Mouse (Mus musculus): ENCODE measurements around the gene Nup107.
"Not testable (repeated sequence)": the region's sequence is repeated elsewhere in the genome, so short reads cannot be mapped to it uniquely, and the experiment has no call there.

Gene Nup107

DNA sequence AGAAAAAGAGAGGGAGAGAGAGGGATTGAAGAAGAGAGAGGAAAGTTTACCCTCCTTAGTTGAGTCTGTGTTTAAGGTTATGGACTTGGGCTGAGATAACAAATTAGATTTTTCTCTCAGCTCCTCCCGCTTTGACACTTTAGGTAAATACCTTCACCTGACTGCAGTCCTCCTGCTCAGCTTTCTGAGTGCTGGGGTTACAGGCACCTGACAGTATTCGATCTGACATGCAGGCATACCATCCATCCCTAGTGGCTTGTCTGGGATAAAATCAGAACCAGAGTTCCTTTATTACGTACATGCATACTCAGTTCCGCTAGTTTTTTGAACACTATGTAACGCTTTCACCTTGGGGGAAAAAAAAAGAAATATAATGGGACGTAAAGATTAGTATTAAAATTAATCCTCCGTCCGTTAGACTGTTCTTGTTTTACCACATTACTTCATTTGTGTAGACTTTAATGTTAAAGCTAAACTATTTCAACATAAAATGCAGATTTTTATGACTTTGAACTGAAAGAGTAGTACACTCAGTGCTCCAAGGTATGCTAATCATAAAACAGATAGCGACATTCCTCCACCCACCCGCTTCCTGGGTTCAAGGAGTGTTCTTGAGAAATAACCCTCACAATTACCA, 43.3 kb downstream of the Nup107 start:
- no peak for DNase-seq

DNA sequence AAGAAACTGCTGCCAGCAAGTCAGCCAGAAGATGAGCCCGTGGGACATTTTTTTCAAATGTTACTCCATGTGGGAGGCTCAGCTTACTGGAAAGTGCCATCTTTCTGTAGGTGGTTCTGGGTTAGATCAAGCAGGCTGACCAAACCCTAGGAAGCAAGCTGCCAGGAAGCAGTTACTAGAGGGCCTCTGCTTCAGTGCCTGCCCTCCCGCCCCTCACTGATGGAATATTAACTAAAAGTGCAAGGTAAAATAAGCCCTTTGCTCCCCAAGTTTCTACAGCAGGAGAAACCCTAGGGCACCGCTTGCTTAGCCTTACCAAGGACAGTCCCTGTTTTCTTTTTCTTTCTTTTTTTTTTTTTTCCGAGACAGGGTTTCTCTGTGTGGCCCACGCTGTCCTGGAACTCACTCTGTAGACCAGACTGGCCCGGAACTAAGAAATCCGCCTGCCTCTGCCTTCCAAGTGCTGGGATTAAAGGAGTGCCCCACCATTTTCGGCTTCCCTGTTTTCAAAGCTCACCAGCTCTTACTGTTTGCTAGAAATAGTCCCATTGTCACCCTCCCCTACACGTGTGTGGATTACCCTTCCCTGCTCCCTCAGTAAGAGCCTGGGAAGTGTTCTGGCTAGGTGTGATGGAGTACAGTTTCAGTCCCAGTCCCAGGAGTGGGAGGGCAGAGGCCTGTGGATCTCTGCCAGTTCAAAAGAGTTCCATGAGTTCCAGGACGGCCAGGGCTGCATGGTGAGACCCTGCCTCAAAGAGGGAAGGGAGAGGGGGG, 44.0 kb downstream of the Nup107 start:
- no peak for DNase-seq

DNA sequence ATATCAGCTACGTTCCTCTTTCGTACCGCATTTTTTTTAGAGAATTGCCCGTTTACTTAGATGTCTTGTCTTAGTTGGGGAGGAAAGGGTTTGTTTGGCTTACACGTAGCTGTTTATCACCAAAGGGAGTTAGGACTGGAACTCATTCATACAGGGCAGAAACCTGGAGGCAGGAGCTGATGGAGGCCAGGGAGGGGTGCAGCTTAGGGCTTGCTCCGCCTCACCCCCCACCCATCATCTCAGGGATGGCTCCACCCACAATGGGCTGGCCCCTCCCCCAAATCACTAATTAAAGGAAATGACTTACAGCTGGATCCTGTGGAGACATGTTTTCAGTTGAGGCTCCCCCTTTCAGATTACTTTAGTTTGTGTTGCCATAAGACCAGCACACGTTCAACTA, 44.8 kb downstream of the Nup107 start:
- DNase-seq = no peak

DNA sequence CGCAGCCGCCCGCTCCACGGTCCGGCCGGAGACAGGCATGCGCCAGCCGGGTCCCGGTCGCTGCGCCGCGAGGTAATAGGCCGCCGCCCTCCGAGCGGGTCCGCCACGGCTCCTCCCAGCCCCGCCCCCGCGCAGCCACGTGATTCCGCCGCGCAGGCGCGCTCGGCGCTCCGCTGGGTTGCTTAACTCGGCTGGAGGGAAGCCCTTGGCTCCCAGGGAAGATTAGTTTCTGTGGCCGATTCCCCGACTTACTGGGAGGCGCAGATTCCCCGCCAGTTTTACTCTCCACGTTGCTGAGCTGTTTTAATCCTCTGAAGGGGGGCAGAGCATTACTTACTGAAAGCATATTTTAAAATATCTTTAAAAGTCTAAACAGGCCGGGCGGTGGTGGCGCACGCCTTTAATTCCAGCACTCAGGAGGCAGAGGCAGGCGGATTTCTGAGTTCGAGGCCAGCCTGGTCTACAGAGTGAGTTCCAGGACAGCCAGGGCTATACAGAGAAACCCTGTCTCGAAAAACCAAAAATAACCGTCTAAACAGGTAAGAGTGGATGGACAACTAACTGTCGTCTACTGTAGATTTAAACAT, 46.1 kb downstream of the Nup107 start, which contains the start of gene Slc35e3:
Gene Slc35e3 (minus strand): TSS at position 69 of the 587 bp plus-strand sequence.
- DNase-seq = peak; percentile 96

DNA sequence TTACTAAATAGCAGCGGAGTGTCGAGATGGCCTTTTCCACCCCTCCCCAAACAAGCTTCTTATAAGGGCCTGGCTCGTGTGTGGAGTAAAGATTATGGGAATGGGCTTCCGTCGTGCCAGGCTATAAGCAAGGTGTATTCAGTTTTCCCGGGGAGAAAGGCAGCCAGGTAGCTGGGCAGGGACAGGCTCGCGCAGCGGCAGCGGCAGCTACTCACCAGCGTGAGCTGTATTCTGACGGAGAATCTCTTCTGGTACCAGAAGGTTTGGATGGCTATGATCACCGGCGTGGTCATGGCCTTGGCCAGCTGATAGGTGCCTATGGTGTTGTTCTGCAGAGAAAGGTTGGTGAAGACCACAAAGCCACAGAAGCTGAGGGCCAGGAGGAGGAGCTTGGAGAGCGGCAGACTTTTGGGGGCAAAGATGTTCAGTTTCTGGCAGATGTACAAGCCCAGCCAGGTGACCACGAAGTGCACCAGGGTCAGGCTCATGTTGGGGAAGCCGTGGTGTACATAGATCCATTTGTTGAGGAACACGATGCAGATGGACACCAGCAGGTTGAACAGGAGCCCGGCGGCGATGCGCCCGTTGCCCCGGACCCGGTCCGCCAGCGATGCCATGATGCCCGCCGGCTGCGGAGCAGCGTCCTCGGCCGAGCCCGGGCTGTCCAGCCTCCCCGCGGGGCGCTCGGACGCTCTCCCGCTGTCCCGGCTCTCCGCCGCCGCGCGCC, 46.8 kb downstream of the Nup107 start:
- DNase-seq = peak; percentile 29

DNA sequence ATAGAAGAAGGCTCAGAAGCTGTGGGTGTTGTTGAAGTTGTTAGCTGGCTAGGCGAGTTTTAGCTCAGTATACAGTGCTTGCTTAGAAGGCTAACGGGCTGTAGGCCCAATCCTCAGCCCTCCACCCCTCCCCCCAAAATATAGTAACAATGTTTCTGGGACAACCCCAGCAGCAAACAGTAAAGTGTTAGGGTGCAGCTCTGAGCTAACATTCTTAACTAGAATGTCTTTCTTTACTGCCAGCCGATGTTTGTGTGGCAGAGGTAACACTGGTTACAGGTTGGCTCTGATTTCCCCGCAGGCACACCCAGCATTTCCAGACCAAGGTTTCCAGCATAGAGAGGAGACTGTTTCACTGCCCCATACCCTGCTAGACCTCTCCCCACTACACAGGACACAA, 48.6 kb downstream of the Nup107 start:
- no peak for DNase-seq

DNA sequence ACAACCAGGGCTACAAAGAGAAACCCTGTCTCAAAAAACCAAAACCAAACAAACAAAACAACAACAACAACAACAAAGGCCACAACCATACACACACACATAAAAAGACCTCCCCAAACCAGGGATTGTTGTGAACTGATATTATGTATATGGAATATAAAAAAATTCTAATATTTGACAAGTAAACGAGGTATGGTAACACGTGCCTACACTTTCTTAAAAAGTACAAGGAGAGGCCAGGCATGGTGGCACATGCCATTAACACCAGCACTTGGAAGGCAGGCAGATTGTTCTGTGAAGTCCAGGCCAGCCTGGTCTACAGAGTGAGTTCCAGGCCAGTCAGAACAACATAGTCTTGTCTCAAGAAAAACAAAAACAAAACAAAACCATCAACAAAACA, 49.3 kb downstream of the Nup107 start:
- DNase-seq = no peak

DNA sequence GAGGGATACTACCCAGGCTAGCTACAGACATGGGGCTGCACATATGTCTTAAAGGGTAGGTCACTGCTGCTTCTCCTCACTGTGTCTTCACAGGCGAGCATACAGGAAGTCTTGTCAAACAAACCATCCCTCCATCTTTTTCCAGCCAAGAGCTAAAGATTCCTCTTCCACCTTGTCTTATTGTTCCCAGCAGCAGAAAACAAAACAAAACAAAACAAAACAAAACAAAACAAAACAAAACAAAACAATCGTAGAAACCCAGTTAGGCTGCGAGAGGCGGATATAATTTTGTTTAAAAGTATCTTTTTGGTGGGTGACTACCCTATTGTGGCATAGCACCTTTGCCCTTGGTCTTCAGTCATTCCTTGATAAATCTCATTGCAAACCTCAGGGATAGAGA, 49.9 kb downstream of the Nup107 start:
- DNase-seq = no peak

DNA sequence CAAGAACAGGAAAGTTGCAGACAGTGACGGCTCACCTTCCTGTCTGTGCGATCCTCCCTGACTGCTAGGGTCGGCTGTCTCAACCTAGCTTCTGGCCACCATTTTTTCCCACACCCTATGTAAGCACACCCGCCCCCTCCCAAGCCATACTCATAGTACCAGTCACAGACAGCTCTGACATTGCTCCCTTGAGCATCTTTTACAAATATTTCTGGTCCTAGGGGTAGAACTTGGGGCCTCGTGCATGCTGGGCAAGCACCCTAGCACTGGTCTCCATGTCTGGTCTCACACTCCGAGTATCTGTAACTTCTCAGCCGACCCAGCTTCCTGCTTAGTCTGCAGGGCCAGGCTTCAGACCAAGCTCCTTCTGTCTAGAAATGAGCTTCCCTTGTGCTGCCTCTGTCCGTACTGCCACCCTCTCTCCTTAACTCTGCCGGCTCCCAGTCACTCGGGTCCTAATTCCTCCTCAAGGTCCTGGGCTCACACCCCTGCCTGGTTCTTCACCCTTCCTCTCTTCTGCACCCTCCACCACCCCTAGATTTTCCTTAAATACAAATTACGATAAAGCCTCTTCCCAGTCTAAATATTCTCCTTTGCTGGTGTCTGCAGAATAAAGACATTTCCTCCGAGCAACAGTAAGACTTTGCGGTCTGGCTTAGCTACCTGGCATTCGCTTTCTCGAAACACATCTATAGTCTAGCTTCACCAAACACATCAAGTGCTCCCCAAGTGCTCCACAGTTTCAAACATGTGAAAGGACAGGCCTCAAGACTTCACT, 50.6 kb downstream of the Nup107 start:
- DNase-seq = no peak

DNA sequence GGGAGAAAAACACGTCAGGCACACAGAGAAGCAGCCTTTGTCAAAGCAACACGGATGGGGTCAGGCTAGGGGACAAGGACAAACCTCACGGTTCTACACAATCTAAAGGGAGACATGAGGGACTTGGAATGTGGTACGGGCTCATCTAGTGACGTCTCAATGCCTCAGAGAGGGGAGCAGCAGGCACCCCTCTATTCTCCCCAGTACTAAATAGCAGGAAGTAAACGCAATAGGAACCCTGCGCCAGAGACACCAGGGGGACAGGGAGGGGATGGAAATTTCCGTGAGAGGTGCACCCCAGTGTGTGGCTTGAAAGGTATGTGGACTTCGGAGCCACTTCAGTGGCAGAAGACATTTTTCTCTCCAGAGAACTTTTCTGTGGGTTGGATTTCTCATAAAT, 51.6 kb downstream of the Nup107 start:
- DNase-seq = no peak

DNA sequence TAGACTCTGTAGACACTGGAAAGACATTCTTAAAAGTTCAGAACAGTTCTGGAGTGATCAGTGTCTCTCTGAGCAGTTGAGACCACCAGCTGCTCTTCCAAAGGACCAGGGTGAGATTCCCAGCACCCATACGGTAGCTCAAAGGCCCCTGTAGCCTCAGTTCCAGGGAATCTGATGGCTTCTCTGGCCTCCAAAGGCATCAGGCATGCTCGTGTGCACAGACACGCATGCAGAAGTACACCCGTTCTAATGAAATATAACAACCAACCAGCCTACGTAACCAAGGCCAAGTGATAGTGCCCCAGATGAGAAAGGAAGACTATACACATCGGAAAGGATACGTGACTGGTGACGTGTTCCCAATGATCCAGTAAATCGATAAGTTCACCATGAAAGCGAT, 52.3 kb downstream of the Nup107 start:
- DNase-seq = no peak

DNA sequence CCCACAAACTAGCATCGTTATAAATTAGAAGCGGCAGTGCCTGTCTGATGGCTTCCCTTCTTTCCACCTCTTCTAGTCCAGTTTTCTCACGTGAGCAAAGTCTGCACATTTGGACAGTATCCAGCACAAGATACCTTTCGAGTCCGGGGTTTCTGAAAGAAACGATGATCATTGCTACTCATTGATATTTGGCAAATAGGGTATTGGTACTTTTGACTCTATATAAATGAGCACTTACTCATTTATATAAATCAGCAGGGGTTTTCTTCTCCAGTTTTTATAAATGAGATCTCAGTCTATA, 52.9 kb downstream of the Nup107 start:
- DNase-seq = no peak

DNA sequence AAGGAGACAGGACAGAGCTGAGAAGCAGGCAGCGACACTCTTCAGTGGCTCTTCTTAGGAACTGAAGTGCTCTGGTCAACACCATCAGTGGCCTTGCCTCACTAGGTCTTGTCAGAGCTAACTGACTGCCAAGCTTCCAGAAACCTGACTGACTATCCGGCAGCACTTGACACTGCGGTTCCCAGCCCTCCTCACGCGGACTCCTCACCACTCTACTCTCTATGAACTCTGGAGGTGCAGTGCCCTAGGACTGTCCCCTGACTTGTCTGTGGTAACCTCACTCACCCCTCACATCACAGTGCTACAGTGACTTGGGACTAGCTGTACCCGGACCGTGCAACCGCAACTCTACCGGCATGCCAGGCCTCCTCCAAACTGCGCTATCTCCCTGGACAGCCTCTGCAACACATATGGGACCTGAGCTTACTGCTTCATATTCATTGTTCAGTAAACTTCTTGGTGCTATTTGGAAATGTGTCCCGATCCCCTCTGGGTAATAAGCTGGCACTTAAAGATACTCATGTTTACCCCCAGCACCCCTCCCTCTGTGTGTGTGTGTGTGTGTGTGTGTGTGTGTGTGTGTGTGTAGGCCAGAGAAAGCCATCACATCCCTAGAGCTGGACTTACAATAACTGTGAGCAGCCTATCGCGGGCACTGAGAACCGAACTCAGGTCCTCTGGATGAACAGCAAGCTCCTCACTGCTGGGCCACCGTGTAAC, 53.4 kb downstream of the Nup107 start:
- DNase-seq = no peak

DNA sequence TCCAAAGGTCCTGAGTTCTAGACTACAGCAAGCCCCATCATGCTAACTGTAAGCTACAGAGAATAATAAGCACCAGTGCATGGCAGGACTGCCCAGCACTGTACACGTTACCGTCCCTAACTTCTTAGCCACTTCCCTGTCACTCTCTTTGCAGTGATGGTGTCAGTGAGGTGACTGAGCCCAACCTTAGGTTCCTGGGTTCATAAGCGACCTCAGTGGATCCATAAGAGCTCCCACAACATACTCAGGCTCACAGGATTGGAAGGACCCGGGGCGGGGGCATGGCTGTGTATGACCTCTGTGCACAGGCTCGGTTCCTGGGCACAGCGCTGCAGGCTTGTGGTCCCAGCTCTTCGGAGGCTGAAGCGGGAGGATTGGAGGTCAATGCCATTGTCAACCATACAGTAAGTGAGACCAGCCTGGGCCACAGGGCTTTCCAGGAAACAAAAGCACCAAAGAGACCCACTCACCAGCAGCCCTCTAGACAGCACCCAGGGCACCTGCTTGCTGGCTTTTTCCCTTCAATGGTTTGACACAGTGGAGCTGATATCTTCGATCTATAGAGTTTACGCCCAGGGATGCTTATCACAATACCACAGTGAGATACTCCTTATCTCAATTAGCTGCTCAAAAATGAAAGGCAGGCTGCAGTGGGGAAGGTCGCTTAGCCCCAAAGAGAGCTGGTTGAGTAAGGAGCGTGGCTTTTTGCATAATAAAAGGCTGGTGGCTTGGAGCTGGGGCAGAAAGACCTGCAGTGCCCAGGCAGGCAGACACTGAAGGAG, 54.2 kb downstream of the Nup107 start:
- DNase-seq = no peak

DNA sequence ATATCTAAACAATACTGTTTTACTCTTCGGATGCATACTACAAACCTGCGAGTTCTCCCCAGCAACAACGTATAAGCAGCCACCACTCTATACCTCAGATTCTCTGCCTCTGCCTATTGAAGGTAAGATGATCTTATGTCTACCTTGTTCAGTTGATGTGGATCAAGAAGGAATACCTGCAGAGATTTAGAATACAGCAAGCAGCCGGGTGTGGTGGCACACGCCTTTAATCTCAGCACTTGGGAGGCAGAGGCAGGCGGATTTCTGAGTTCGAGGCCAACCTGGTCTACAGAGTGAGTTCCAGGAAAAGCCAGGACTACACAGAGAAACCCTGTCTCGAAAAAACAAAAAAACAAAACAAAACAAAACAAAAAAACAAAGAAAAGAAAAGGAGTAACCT, 55.0 kb downstream of the Nup107 start:
- not testable (repeated sequence) for DNase-seq

DNA sequence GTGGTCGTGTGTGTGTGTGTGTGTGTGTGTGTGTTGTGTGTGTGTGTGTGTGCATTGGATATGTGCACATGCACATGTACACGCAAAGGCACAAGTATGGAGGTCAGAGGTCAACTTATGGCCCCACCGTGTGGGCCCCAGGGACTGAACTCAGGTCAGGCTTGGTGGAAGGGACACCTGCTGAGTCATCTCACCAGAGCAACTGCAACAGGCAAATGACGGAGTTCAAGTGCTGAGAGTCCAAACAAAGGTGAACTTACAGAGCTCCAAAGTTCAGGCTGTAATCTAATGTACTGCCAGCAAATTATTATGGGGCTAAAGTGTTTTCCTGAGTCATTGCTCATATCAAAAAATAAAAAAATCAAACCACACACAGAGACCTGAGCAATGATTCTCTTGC, 55.4 kb downstream of the Nup107 start:
- no peak for DNase-seq

DNA sequence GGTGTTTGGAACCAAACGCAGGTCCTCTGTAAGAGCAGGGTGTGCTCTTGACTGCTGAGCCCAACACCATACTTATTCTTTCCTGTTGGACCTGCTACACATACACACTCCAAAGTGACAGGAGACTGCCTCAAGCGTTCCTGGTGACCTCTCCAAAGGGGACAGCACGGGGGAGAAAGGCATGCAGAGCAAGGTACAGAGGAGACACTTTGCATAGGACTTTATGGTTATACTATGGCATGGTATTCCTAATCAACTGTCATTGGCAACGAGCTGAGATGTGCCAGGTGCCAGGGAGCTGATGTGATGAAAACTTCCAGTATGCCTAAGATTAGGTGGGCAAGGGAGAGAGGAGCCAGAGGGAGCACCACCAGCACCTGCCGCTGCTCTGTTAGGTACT, 55.9 kb downstream of the Nup107 start:
- DNase-seq = no peak

DNA sequence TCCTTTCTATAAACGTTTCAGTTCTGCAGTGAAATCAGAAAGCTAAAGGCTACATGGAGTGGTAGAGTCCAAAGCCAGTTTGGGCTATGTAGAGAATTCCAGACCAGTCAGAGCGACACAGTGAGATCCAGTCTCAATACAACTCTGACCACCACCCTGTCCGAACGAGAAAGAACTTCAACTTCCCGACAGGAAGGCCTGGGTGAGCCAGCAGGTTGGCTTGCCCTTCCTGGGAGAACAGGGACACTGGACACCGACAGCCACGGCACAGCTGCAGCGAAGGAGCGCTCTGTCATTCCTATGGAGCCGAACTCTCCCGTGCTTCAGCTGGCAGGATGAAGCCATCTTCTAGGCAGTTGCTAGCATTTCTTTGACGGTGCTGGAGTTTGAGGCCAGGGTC, 57.1 kb downstream of the Nup107 start:
- not testable (repeated sequence) for DNase-seq

DNA sequence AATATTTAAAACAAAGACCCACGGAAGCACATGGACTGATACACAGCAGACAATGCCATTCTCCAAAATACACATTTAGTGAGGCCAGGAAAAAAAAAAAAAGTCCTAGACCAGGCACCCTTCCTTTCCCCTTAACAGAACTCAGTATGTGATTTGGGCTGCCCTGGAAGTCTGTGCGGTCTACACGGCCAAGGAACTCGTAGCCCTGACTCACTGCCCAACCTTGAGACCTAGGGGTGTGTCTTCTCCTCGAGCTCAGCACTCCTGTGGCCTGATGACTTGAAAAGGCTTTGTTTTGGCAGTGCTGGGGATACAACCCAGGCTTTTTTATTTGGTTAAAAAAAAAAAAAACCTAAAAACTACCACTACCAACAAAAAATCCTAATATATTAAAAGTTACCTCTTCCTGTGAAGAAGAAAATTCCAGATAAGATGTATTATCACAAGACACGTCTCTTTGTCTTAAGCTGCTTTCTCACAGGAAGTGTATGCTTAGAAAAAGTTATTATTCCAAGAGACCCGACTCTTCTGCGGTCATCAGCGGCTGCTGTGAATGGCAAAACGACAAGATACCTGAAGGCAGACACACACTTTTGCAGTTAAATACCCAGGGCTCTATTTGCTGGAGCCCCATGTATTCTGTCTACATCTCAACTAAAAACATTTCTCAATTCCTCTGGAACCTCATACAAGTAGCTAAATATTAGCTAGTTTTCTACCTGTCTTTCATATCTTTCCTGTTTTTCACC, 58.2 kb downstream of the Nup107 start:
- not testable (repeated sequence) for DNase-seq

DNA sequence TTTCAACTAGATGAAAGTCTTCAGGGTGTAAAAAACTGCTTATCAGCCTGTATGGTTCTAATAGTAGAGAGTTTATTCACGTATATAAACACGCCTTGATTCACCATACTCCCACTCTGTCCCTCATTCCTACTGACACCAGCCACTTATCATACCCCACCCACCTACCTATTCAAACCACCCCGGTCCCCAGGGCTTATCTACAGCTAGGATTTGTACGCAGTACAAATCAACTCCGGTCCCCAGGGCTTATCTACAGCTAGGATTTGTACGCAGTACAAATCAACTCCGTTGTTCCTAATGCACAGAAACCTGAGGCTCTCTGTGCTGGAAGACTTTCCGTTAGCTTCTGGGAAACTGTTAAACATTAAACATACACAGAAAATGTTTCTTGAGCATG, 58.9 kb downstream of the Nup107 start:
- not testable (repeated sequence) for DNase-seq
